Mouse (Mus musculus) heart, embryonic 11.5 days (tissue): ENCODE results near the gene Rapgef3. TPM values are rescaled to one million over a fixed set of nuclear protein-coding genes. Genes with fewer than 3 reads are reported as not detected.

ENCODE experiments used
- ATAC-seq: fragments of 200-750 bp; cut with Nextera tagmentation; replicated peaks from 2 replicates; pipeline ENCODE4 v1.8.0; 2017; ENCODE audit warnings: moderate library complexity; ENCODE audit not compliant: insufficient number of reproducible peaks, low FRiP score, low TSS enrichment
- H3K27ac ChIP-seq: fragments of 300-500 bp; sonication (generic); 2 replicates; pipeline ENCODE4 v1.5.1; 2014; ENCODE audit warnings: mild to moderate bottlenecking, low read depth, low read length
- H3K27me3 ChIP-seq: fragments of 300-500 bp; sonication (generic); 2 replicates; pipeline ENCODE4 v1.6.1; 2014; ENCODE audit warnings: mild to moderate bottlenecking, low read length, mixed read lengths; ENCODE audit not compliant: control insufficient read depth, insufficient read depth
- H3K36me3 ChIP-seq: fragments of 300-500 bp; sonication (generic); 2 replicates; pipeline ENCODE4 v1.6.1; 2014; ENCODE audit warnings: mild to moderate bottlenecking, low read length, moderate library complexity, mixed read lengths; ENCODE audit not compliant: control insufficient read depth, insufficient read depth
- H3K4me1 ChIP-seq: fragments of 300-500 bp; sonication (generic); 2 replicates; pipeline ENCODE4 v1.6.1; 2014; ENCODE audit warnings: low read length; ENCODE audit not compliant: control insufficient read depth, insufficient read depth
- H3K4me2 ChIP-seq: fragments of 300-500 bp; sonication (generic); 2 replicates; pipeline ENCODE4 v1.6.1; 2014; ENCODE audit warnings: mild to moderate bottlenecking, moderate library complexity
- H3K4me3 ChIP-seq: fragments of 300-500 bp; sonication (generic); 2 replicates; pipeline ENCODE4 v1.5.1; 2014; ENCODE audit warnings: low read depth, low read length
- H3K9ac ChIP-seq: fragments of 300-500 bp; sonication (generic); 2 replicates; pipeline ENCODE4 v1.6.1; 2014; ENCODE audit warnings: mild to moderate bottlenecking, low read depth, low read length, moderate library complexity
- H3K9me3 ChIP-seq: fragments of 300-500 bp; sonication (generic); replicated peaks from 2 replicates; pipeline ENCODE4 v1.6.1; 2016; ENCODE audit warnings: low read length; ENCODE audit not compliant: control insufficient read depth
- WGBS: fragments of 180-500 bp; shearing (Covaris S2); extraction: QIAGEN DNeasy Blood & Tissue Kit; methylation state at CpG from one replicate; pipeline ENCODE4 v1.1.7; 2014; ENCODE audit not compliant: insufficient replicate concordance; 5-methylcytosine and 5-hydroxymethylcytosine counted together
- polyA plus RNA-seq: library from polyadenylated mRNA; unstranded; fragments of >200 nt; fragmentation: Nextera tagmentation; extraction: Ambion mirVana; gene quantifications from 2 replicates; pipeline ENCODE4 v1.2.1, GENCODE M21; 2014

Gene Rapgef3
- polyA plus RNA-seq, 1 experiment from 2014 or later = 8.5 TPM

DNA sequence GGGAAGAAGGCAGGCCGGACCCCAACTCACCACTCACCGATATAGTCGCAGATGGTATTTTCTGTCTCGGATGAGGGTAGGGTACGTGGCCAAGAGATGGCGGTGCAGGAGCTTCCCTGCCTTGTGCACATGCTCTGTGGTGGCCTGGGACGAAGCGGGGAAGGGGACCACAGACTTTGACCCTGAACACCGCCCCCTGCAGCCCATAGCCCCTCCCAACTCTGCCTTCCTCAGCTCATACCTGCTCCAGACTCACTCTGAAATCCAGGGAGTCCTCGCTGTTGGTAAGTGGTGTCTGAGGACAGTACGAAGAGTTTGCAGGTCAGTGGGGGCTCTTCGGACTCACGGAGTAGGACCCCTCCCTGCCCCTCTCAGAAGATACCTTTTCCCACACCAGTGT is 6.3 kb downstream of the Rapgef3 start:
- peaks cover 12% of the 10 kb centered on the region for H3K27me3 ChIP-seq
- no peak overlapping the region for H3K9ac ChIP-seq
- no peak overlapping the region for H3K27ac ChIP-seq
- peaks cover 3% of the 10 kb centered on the region; the same call in 1 of the 2 replicates for H3K36me3 ChIP-seq
- WGBS = 39% methylated on average over 13 of the region's 13 CpGs
- ATAC-seq = no peak
- no peaks in the 10 kb centered on the region for H3K9me3 ChIP-seq
- peaks cover 12% of the 10 kb centered on the region for H3K4me1 ChIP-seq
- H3K4me3 ChIP-seq = no peak overlapping the region
- no peak overlapping the region for H3K4me2 ChIP-seq

GRCm38 (mm10) chr15:97760952-97761351 is 6.8 kb downstream of the Rapgef3 start:
- WGBS = 65% methylated on average over 5 of the region's 5 CpGs
- ATAC-seq = no peak
- H3K4me3 ChIP-seq = no peak overlapping the region
- no peak overlapping the region for H3K27ac ChIP-seq
- H3K4me1 ChIP-seq = peaks cover 9% of the 10 kb centered on the region; the same call in 1 of the 2 replicates
- H3K4me2 ChIP-seq = no peak overlapping the region
- peaks cover 9% of the 10 kb centered on the region; the same call in 1 of the 2 replicates for H3K27me3 ChIP-seq
- H3K9me3 ChIP-seq = no peaks in the 10 kb centered on the region
- peaks cover 3% of the 10 kb centered on the region; the same call in 1 of the 2 replicates for H3K36me3 ChIP-seq
- no peak overlapping the region for H3K9ac ChIP-seq

- H3K9ac ChIP-seq = no peak overlapping the region
- H3K4me3 ChIP-seq = no peak overlapping the region
- H3K9me3 ChIP-seq = no peaks in the 10 kb centered on the region
- peaks cover 3% of the 10 kb centered on the region; the same call in 1 of the 2 replicates for H3K36me3 ChIP-seq
- no peak for ATAC-seq
- H3K27me3 ChIP-seq = 0 out of 2 replicates have a peak, but pooled peaks cover 6% of the 10 kb centered on the region
- 91% methylated on average over 9 of the region's 9 CpGs for WGBS
- H3K27ac ChIP-seq = no peak overlapping the region
- H3K4me1 ChIP-seq = peaks cover 12% of the 10 kb centered on the region
- no peak overlapping the region for H3K4me2 ChIP-seq
Observed at GRCm38 (mm10) chr15:97760006-97760405, 7.8 kb downstream of the Rapgef3 start.

DNA sequence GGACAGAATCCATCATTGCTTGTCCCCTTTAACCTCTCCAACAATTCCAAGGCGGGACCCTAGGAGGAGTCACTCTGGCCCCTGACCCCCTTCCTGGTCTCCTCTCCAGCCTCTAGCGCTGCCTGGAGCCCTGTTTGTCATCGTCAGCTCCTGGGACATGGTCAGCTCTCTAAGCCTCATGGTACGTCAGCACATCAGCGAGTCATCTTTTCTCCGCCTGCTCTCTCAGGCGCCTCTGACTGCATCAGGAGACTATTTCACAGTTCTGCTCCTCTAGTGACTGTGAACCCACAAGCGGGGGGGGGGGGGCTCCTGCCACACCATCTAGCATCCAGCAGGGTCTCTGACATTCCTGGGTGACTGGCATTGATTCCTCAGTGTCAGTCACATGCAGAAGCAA is 12.4 kb downstream of the Rapgef3 start:
- Histone ChIP-seq H3K36me3 (peaks cover 3% of the 10 kb centered on the region; the same call in 1 of the 2 replicates), H3K4me1 (peaks cover 23% of the 10 kb centered on the region), H3K9ac (0 out of 2 replicates have a peak overlapping the region, but pooled peaks have one; percentile 24), H3K27me3 (0 out of 2 replicates have a peak, but pooled peaks cover 2% of the 10 kb centered on the region), H3K4me3 (no peak overlapping the region), H3K27ac (0 out of 2 replicates have a peak overlapping the region, but pooled peaks have one; percentile 7), H3K9me3 (no peaks in the 10 kb centered on the region), H3K4me2 (no peak overlapping the region)
- ATAC-seq = no peak
- WGBS = 22% methylated on average over 8 of the region's 8 CpGs

DNA sequence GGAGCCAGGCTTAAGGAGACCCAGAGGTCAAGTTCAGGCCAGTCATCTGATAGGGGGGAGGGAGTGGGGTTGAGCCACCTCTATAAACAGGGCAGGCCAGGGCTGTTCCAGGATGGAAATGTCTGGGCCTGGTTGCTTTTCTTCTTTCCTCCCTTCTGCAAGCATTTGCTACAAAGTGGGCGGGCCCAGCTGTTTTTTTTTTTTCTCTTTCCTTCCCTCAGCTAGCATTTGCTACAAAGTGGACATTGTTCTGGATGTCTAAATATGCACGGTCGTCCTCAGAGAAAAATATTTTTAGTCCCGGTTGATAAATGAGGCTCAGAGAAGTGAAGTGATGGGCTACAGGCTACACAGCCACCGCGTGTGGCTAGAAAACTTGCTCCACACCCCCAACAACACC is 13.3 kb downstream of the Rapgef3 start:
- H3K36me3 ChIP-seq = no peaks in the 10 kb centered on the region
- no peak overlapping the region for H3K4me2 ChIP-seq
- H3K27me3 ChIP-seq = no peaks in the 10 kb centered on the region
- ATAC-seq = no peak
- 33% methylated on average over 6 of the region's 6 CpGs for WGBS
- peaks cover 31% of the 10 kb centered on the region for H3K4me1 ChIP-seq
- H3K9ac ChIP-seq = no peak overlapping the region
- no peak overlapping the region for H3K4me3 ChIP-seq
- H3K27ac ChIP-seq = no peak overlapping the region
- no peaks in the 10 kb centered on the region for H3K9me3 ChIP-seq

- no peak overlapping the region for H3K4me2 ChIP-seq
- no peak overlapping the region for H3K9ac ChIP-seq
- peaks cover 45% of the 10 kb centered on the region for H3K4me1 ChIP-seq
- H3K27ac ChIP-seq = no peak overlapping the region
- H3K4me3 ChIP-seq = no peak overlapping the region
- no peaks in the 10 kb centered on the region for H3K36me3 ChIP-seq
- WGBS = 82% methylated on average over 5 of the region's 5 CpGs
- no peak for ATAC-seq
- H3K27me3 ChIP-seq = no peaks in the 10 kb centered on the region
- no peaks in the 10 kb centered on the region for H3K9me3 ChIP-seq
Observed at GRCm38 (mm10) chr15:97752491-97752890, 15.3 kb downstream of the Rapgef3 start.

GRCm38 (mm10) chr15:97751676-97752075 is 16.1 kb downstream of the Rapgef3 start:
- peaks cover 2% of the 10 kb centered on the region; the same call in 1 of the 2 replicates for H3K36me3 ChIP-seq
- no peak overlapping the region for H3K4me3 ChIP-seq
- H3K9me3 ChIP-seq = no peaks in the 10 kb centered on the region
- ATAC-seq = no peak
- H3K4me2 ChIP-seq = no peak overlapping the region
- no peak overlapping the region for H3K27ac ChIP-seq
- 50% methylated on average over 2 of the region's 2 CpGs for WGBS
- H3K4me1 ChIP-seq = peaks cover 45% of the 10 kb centered on the region
- H3K9ac ChIP-seq = no peak overlapping the region
- H3K27me3 ChIP-seq = no peaks in the 10 kb centered on the region

- peaks cover 45% of the 10 kb centered on the region for H3K4me1 ChIP-seq
- WGBS = 24% methylated on average over 12 of the region's 12 CpGs
- ATAC-seq = peak; percentile 63
- no peak overlapping the region; the same call in none of the 2 replicates for H3K4me2 ChIP-seq
- H3K9me3 ChIP-seq = no peaks in the 10 kb centered on the region
- H3K4me3 ChIP-seq = no peak overlapping the region
- 0 out of 2 replicates have a peak overlapping the region, but pooled peaks have one; percentile 22 for H3K9ac ChIP-seq
- H3K27ac ChIP-seq = peak overlapping the region; percentile 60
- H3K36me3 ChIP-seq = peaks cover 2% of the 10 kb centered on the region; the same call in 1 of the 2 replicates
- H3K27me3 ChIP-seq = no peaks in the 10 kb centered on the region
Observed at GRCm38 (mm10) chr15:97750697-97751096, 17.1 kb downstream of the Rapgef3 start.

GRCm38 (mm10) chr15:97749841-97750240 is 17.9 kb downstream of the Rapgef3 start:
- Histone ChIP-seq H3K4me3 (no peak overlapping the region), H3K4me1 (peaks cover 46% of the 10 kb centered on the region), H3K4me2 (no peak overlapping the region), H3K27me3 (no peaks in the 10 kb centered on the region), H3K27ac (peak overlapping the region; percentile 60; the same call in 1 of the 2 replicates), H3K36me3 (peaks cover 2% of the 10 kb centered on the region; the same call in 1 of the 2 replicates), H3K9me3 (no peaks in the 10 kb centered on the region), H3K9ac (no peak overlapping the region)
- no peak for ATAC-seq
- WGBS = 91% methylated on average over 13 of the region's 13 CpGs
